Mouse (Mus musculus) erythroid progenitor cell, adult 5-6 weeks (primary cell): ENCODE measurements around the gene Babam2. TPM values are rescaled to one million over a fixed set of nuclear protein-coding genes. Genes with fewer than 3 reads are reported as not detected.

Experiments used
- ATAC-seq: replicated peaks from 2 replicates; pipeline ENCODE4 v1.8.0; 2016; ENCODE audit warnings: moderate number of reproducible peaks, mild to moderate bottlenecking, moderate TSS enrichment, inconsistent platforms; ENCODE audit not compliant: poor library complexity, low FRiP score, severe bottlenecking
- total RNA-seq, 2 experiments: library from RNA; stranded (forward) in 1 of 2; stranded (reverse) in 1 of 2; fragments of 150-400 nt in 1 of 2; fragments of 186-747, 209-891 nt in 1 of 2; gene quantifications; 2 replicates each; pipeline versions ENCODE4 v1.2.3 to v1.2.4; 2015 to 2017; ENCODE audit warnings: low replicate concordance in 2 of 2

Babam2 gene
- total RNA-seq, 2 experiments from 2014 or later: 31.0 to 46.9 TPM

- no peak for ATAC-seq
Observed at GRCm38 (mm10) chr5:32013053-32013452, 315.6 kb downstream of the Babam2 start.

- ATAC-seq: no peak
Observed at GRCm38 (mm10) chr5:32014786-32015185, 317.3 kb downstream of the Babam2 start.

- no peak for ATAC-seq
Observed at GRCm38 (mm10) chr5:32015949-32016478, 318.5 kb downstream of the Babam2 start.

GRCm38 (mm10) chr5:32017686-32018085 lies 320.2 kb downstream of the Babam2 start:
- ATAC-seq: no peak

- no peak for ATAC-seq
Observed at GRCm38 (mm10) chr5:32018276-32018675, 320.8 kb downstream of the Babam2 start.

GRCm38 (mm10) chr5:32029834-32030433 lies 332.4 kb downstream of the Babam2 start:
- ATAC-seq: no peak

GRCm38 (mm10) chr5:32033185-32033584 lies 335.7 kb downstream of the Babam2 start:
- no peak for ATAC-seq

- ATAC-seq: no peak
Observed at GRCm38 (mm10) chr5:32033621-32034020, 336.1 kb downstream of the Babam2 start.

- ATAC-seq: no peak
Observed at GRCm38 (mm10) chr5:32034475-32035054, 337.1 kb downstream of the Babam2 start.

GRCm38 (mm10) chr5:32035721-32036320 lies 338.3 kb downstream of the Babam2 start:
- no peak for ATAC-seq

- no peak for ATAC-seq
Observed at GRCm38 (mm10) chr5:32036896-32037295, 339.4 kb downstream of the Babam2 start.

GRCm38 (mm10) chr5:32037546-32037945 lies 340.1 kb downstream of the Babam2 start:
- no peak for ATAC-seq

- ATAC-seq: no peak
Observed at GRCm38 (mm10) chr5:32038994-32039393, 341.5 kb downstream of the Babam2 start.

- no peak for ATAC-seq
Observed at GRCm38 (mm10) chr5:32039511-32039910, 342.0 kb downstream of the Babam2 start.

- no peak for ATAC-seq
Observed at GRCm38 (mm10) chr5:32043153-32043552, 345.7 kb downstream of the Babam2 start.

- no peak for ATAC-seq
Observed at GRCm38 (mm10) chr5:32043996-32044395, 346.5 kb downstream of the Babam2 start.

GRCm38 (mm10) chr5:32051899-32052298 lies 354.4 kb downstream of the Babam2 start:
- ATAC-seq: no peak

GRCm38 (mm10) chr5:32052467-32052866 lies 355.0 kb downstream of the Babam2 start:
- ATAC-seq: no peak

GRCm38 (mm10) chr5:32053476-32053875 lies 356.0 kb downstream of the Babam2 start:
- ATAC-seq: no peak

GRCm38 (mm10) chr5:32055676-32056075 lies 358.2 kb downstream of the Babam2 start:
- ATAC-seq: no peak

- no peak for ATAC-seq
Observed at GRCm38 (mm10) chr5:32056126-32056525, 358.6 kb downstream of the Babam2 start.
